Mouse (Mus musculus) limb, embryonic 12.5 days (tissue): ENCODE results near the gene Slc25a54. TPM values are rescaled to one million over a fixed set of nuclear protein-coding genes. Genes with fewer than 3 reads are reported as not detected.

Experiments used
- ATAC-seq: fragments of 200-750 bp; cut with Nextera tagmentation; 2 replicates; pipeline ENCODE4 v1.8.0; 2017; ENCODE audit warnings: low read depth, moderate TSS enrichment; ENCODE audit not compliant: insufficient number of reproducible peaks, insufficient read depth, low FRiP score, low TSS enrichment
- H3K27ac ChIP-seq: fragments of 300-500 bp; sonication (generic); 2 replicates; pipeline ENCODE4 v1.5.1; 2016; ENCODE audit warnings: mild to moderate bottlenecking, moderate library complexity
- H3K27me3 ChIP-seq: fragments of 300-500 bp; sonication (generic); 2 replicates; pipeline ENCODE4 v1.6.1; 2016; ENCODE audit warnings: mild to moderate bottlenecking, moderate library complexity
- H3K36me3 ChIP-seq: fragments of 300-500 bp; sonication (generic); 2 replicates; pipeline ENCODE4 v1.6.1; 2016; ENCODE audit warnings: mild to moderate bottlenecking, moderate library complexity
- H3K4me1 ChIP-seq: fragments of 300-500 bp; sonication (generic); replicated peaks from 2 replicates; pipeline ENCODE4 v1.6.1; 2016
- H3K4me2 ChIP-seq: fragments of 300-500 bp; sonication (generic); 2 replicates; pipeline ENCODE4 v1.6.1; 2016; ENCODE audit warnings: mild to moderate bottlenecking, moderate library complexity
- H3K4me3 ChIP-seq: fragments of 300-500 bp; sonication (generic); replicated peaks from 2 replicates; pipeline ENCODE4 v1.5.1; 2016; ENCODE audit warnings: mild to moderate bottlenecking
- H3K9ac ChIP-seq: fragments of 300-500 bp; sonication (generic); replicated peaks from 2 replicates; pipeline ENCODE4 v1.6.1; 2016; ENCODE audit warnings: mild to moderate bottlenecking, moderate library complexity
- H3K9me3 ChIP-seq: fragments of 300-500 bp; sonication (generic); 2 replicates; pipeline ENCODE4 v1.6.1; 2016; ENCODE audit warnings: mild to moderate bottlenecking, moderate library complexity
- WGBS: fragments of 180-500 bp; shearing (Covaris S2); methylation state at CpG from one replicate; pipeline ENCODE4 v1.1.7; 2016; 5-methylcytosine and 5-hydroxymethylcytosine counted together
- microRNA-seq: library from miRNA; unstranded; fragments of <30 nt; microRNA quantifications from one replicate; pipeline ENCODE4, GENCODE M21; 2017
- polyA plus RNA-seq: library from polyadenylated mRNA; unstranded; fragments of >200 nt; fragmentation: Nextera tagmentation; extraction: Ambion mirVana; gene quantifications from 2 replicates; pipeline ENCODE4 v1.2.1, GENCODE M21; 2016

Slc25a54 gene
- polyA plus RNA-seq, 1 experiment from 2014 or later = not detected

GRCm38 (mm10) chr3:109164644-109165043 lies 84.4 kb downstream of the Slc25a54 start:
- H3K9ac ChIP-seq = no peak overlapping the region
- H3K27me3 ChIP-seq = no peaks in the 10 kb centered on the region
- peaks cover 54% of the 10 kb centered on the region for H3K36me3 ChIP-seq
- H3K9me3 ChIP-seq = no peaks in the 10 kb centered on the region
- ATAC-seq = no peak
- no peak overlapping the region for H3K27ac ChIP-seq
- H3K4me3 ChIP-seq = no peak overlapping the region
- H3K4me2 ChIP-seq = no peak overlapping the region
- 92% methylated on average over 1 of the region's 1 CpGs for WGBS
- H3K4me1 ChIP-seq = no peaks in the 10 kb centered on the region

DNA sequence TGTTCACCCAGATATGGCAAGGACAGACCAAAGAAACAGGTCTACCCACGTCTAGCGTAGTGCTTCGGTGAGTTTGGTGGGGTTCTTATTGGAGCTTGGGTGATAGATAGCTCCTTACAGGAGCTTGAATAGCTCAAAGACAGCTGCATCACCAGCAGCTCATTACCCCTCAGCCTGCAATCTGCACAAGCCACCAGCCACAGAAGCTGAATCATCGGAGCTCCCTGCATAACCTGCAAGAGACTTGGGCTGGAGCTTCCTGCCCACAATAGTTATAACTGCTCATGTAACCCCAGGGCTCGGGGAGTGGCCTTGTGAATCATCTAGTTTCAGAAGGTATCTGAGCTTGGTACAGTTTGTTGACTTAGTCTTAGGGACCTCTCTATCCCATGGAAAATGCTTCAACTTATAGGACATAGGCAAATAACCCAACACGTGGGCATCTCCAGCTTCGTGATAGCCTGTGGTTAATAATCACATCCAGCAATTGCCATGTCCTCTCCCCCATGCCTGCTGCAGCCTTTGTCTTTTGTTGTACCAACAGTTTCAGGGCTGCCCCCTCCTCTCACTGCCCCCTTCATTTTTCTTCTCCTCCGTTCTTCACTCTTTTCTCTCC lies 85.1 kb downstream of the Slc25a54 start:
- Histone ChIP-seq H3K4me2 (no peak overlapping the region), H3K27ac (no peak overlapping the region), H3K4me3 (no peak overlapping the region), H3K9ac (no peak overlapping the region), H3K4me1 (no peaks in the 10 kb centered on the region), H3K36me3 (peaks cover 52% of the 10 kb centered on the region), H3K9me3 (no peaks in the 10 kb centered on the region), H3K27me3 (no peaks in the 10 kb centered on the region)
- WGBS = 88% methylated on average over 8 of the region's 8 CpGs
- no peak for ATAC-seq

Small RNA genes within 50 kb of the gene (microRNA-seq; reads per million reads assigned to microRNA genes)
- gene Gm44384 = not detected

Other genes with a start within 250 kb of the Slc25a54 start
- gene Stxbp3, start 239.9 kb upstream of the Slc25a54 start, polyA plus RNA-seq = 32.5 and 33.3 TPM in 2 replicates
- gene Fndc7, start 190.5 kb upstream of the Slc25a54 start, polyA plus RNA-seq = 0.13 TPM in 2 replicates
- 89.4 and 98.9 TPM in 2 replicates for gene Prpf38b, start 168.7 kb upstream of the Slc25a54 start, polyA plus RNA-seq
- 1.5 and 1.6 TPM in 2 replicates for gene Henmt1, start 140.6 kb upstream of the Slc25a54 start, polyA plus RNA-seq
- gene Gm9857, start 140.0 kb upstream of the Slc25a54 start, polyA plus RNA-seq = not detected in 2 replicates
- 8.0 and 9.6 TPM in 2 replicates for gene Fam102b, start 52.9 kb upstream of the Slc25a54 start, polyA plus RNA-seq
- 44.6 and 45.5 TPM in 2 replicates for gene Slc25a24, start 42.7 kb downstream of the Slc25a54 start, polyA plus RNA-seq